Comparison of ENCODE assay signal across 8 mouse cellular contexts in the genomic region with DNA sequence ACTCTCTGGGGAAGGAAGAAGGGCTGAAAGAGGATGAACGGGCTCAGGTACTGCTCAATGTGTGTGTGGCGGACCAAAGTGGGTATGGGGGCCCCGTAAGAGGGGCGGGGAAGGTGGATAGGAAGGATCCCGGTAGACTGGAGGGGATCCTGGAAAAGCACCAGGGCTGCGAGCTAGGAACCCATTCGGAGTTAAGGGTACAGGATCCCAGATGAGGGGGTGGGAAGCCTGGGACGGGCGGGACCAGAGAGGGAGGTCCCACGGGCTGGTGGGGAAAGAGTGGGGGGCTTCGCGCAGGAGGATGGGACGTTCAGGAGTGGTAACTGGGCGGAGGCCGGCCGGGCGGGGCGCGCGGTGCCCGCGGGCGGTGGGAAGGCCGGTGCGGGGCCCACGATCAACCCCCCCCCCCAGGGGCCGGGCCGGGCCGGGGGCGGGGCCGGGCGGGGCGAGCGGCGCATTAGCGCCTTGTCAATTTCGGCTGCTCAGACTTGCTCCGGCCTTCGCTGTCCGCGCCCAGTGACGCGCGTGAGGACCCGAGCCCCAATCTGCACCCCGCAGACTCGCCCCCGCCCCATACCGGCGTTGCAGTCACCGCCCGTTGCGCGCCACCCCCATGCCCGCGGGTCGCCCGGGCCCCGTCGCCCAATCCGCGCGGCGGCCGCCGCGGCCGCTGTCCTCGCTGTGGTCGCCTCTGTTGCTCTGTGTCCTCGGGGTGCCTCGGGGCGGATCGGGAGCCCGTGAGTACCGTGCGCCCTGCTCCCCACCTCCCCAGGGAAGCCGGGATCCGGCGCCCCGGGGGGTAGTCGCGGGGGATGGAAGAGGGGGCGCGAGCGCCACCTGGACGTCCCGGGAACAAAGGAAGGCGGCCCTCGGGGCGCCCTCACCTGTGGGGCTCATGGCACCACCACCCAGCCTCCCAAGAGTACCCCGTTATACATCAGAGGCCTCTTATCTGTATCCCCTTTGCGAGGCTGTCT. TPM values are rescaled to one million over a fixed set of nuclear protein-coding genes. Genes with fewer than 3 reads are reported as not detected.
DNase-seq lines count a peak whose midpoint lies in the region; ATAC-seq lines count a peak whose summit lies in the region.

A gene (plus strand): TSS at position 495 of the 977 bp plus-strand sequence.

- DNase-seq in layer of hippocampus, adult 18-20 months (ENCODE audit: low spot score in 2 of 2): no peak
- no peak for DNase-seq in layer of hippocampus, adult 9-11 months
- no peak for DNase-seq in embryonic facial prominence, embryonic 14.5 days (ENCODE audit: low spot score)
- DNase-seq in layer of hippocampus, postnatal 10 days (ENCODE audit: low spot score in 2 of 2): no peak
- peak; percentile 49 for DNase-seq in neural tube, embryonic 10.5 days (ENCODE audit: extremely low spot score, low spot score)
- no peak for DNase-seq in urinary bladder, postnatal 4 days (ENCODE audit: low spot score in 2 of 2)
- DNase-seq in testis, postnatal 10 days (ENCODE audit: low spot score): no peak
- DNase-seq in ovary, adult 18-20 months (ENCODE audit: low spot score): no peak

- peak; percentile 30 for ATAC-seq in embryonic facial prominence, embryonic 14.5 days (ENCODE audit: low read depth)

- H3K27ac ChIP-seq in embryonic facial prominence, embryonic 14.5 days (replicated peaks; ENCODE audit: low read depth, low read length): peak within 1 kb of the TSS; percentile 77

- WGBS in embryonic facial prominence, embryonic 14.5 days: 0% methylated on average over 22 of the region's 93 CpGs

- peak within 1 kb of the TSS; percentile 56 for H3K4me3 ChIP-seq in embryonic facial prominence, embryonic 14.5 days (ENCODE audit: low read depth, low read length)

- no peaks in the 10 kb centered on the region for H3K9me3 ChIP-seq in embryonic facial prominence, embryonic 14.5 days (ENCODE audit: control insufficient read depth, low read length)

- no peaks in the 10 kb centered on the region for H3K36me3 ChIP-seq in embryonic facial prominence, embryonic 14.5 days (ENCODE audit: control insufficient read depth, insufficient read depth, low read length)

- peak within 1 kb of the TSS; percentile 71 for H3K9ac ChIP-seq in embryonic facial prominence, embryonic 14.5 days (ENCODE audit: low read depth, low read length)

- H3K4me1 ChIP-seq in embryonic facial prominence, embryonic 14.5 days (ENCODE audit: control insufficient read depth, insufficient read depth, low read length): peaks cover 50% of the 10 kb centered on the region

- H3K4me2 ChIP-seq in embryonic facial prominence, embryonic 14.5 days (ENCODE audit: low read depth, low read length): peak within 1 kb of the TSS; percentile 81

- H3K27me3 ChIP-seq in embryonic facial prominence, embryonic 14.5 days (replicated peaks; ENCODE audit: control insufficient read depth, insufficient read depth, low read length): peaks cover 81% of the 10 kb centered on the region

RNA-seq across cellular contexts. Expression of the gene that starts here (rescaled TPM):
- 10 to 100 TPM; 33.1 to 38.2 TPM for total RNA-seq in layer of hippocampus, adult 18-20 months (2021)
- 67.3 and 68.1 TPM in 2 replicates for polyA plus RNA-seq in embryonic facial prominence, embryonic 14.5 days (2014; fragmentation: Nextera tagmentation; extraction: Ambion mirVana)
- total RNA-seq in layer of hippocampus, postnatal 10 days (2021): 10 to 100 TPM; 21.3 to 22.0 TPM
